Mouse (Mus musculus): ENCODE measurements around the gene Ceacam16.

- TF ChIP-seq CTCF (IDR thresholded peaks at IDR 0.05; ENCODE audit: borderline replicate concordance, extremely low read depth, insufficient read depth, insufficient read length), result no peak
- no peak for TF ChIP-seq POLR2A (IDR thresholded peaks at IDR 0.05; ENCODE audit: borderline replicate concordance, extremely low read depth, insufficient read depth, insufficient read length, poor library complexity, severe bottlenecking)
These were observed 5.4 kb upstream of the Ceacam16 start for GRCm38 (mm10) chr7:19866490-19866889.
